Mouse (Mus musculus) spleen, postnatal 10 days (tissue): Measurements from ENCODE around the gene Fcho2.
A peak's percentile ranks its signal among the peaks of the same experiment; 100 is the strongest.

Experiments used
- DNase-seq, 2 experiments: peaks; one replicate each; pipeline ENCODE4 v3.0.0; 2021 to 2022; ENCODE audit warnings: low spot score in 2 of 2

Fcho2 gene

GRCm38 (mm10) chr13:98804480-98804879, 10.8 kb downstream of the Fcho2 start:
- DNase-seq, result no peak

DNA sequence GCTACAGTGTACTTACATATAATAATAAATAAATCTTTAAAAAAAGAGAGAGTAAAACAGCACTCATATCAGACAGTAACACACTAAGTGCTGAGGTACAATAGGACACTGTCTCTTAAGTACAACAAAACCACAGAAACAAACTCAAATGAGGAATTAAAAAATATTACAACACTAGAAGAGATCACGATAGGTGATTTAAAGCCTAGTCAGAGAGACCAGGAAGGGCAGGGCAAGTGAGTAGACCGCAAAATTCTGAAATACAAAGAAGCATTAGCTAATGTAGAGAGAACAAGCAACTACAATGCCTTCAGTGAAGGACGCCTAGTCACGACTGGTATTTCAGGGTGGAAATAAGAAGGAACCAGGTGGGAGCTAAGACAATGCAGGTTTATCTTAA, 11.6 kb downstream of the Fcho2 start:
- no peak for DNase-seq

- no peak for DNase-seq
Observed at GRCm38 (mm10) chr13:98802957-98803356, 12.3 kb downstream of the Fcho2 start.

DNA sequence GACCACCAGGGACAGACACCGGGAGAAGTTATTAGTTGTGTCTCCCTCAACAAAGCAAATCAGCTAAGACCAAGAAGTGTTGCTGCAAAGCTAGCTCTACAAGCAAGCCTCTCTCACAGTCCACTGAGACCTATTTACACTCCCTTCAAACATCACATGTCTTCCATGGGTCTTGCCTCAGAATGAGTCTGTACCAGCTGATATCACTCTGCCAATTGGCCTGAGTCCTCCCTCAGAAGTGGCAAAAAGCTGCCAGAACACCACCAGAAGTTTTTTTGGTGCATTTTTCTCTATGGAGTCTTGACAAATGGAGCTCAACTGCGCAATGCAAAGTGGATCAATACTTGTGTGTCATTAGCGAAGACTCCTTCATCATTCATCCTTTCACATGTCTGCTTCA, 19.7 kb downstream of the Fcho2 start:
- no peak for DNase-seq

- DNase-seq, result no peak
Observed at GRCm38 (mm10) chr13:98792864-98793263, 22.4 kb downstream of the Fcho2 start.

GRCm38 (mm10) chr13:98791693-98792092, 23.6 kb downstream of the Fcho2 start:
- DNase-seq, result no peak

- no peak for DNase-seq
Observed at GRCm38 (mm10) chr13:98786970-98787685, 28.1 kb downstream of the Fcho2 start.

- no peak for DNase-seq
Observed at GRCm38 (mm10) chr13:98777959-98778358, 37.3 kb downstream of the Fcho2 start.

DNA sequence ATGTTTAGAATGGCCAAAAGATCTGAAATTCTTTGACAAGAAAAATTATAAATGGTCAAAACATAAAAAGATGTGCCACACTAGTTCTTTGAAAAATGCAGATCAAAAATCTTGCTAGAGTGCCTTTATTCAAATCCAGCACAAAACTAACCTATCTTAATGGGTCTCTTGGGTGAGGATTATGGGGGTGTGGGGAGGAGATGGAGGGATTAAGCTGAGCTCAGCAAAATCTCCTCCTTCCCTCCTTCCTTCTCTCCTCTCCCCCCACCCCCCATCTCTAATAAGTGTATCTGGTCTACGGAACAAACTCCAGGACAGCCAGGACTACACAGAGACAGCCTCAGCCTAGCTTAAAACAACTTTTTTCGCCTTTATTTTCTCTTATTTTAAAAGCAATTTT, 43.8 kb downstream of the Fcho2 start:
- DNase-seq, result no peak

GRCm38 (mm10) chr13:98768329-98768728, 46.9 kb downstream of the Fcho2 start:
- DNase-seq, result peak in 1 of 2 experiments; percentile 55

DNA sequence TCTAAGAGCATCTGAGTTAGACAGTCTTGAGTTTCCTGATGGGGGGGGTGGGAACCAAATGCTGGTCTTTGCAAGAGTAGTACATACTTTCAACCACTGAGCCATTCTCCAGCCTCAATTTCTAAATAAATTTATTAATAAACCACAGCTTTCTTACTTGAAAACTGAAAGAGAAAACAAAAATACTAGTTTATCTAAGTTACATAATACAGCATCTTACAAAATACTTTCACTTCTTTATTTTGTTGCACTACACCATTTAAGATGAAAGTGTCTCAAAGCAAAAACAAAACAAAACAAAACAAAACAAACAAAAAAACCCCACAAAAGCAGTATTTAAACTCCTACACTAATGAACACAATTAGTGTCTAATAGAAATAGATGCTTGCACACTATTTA, 53.5 kb downstream of the Fcho2 start:
- no peak for DNase-seq

DNA sequence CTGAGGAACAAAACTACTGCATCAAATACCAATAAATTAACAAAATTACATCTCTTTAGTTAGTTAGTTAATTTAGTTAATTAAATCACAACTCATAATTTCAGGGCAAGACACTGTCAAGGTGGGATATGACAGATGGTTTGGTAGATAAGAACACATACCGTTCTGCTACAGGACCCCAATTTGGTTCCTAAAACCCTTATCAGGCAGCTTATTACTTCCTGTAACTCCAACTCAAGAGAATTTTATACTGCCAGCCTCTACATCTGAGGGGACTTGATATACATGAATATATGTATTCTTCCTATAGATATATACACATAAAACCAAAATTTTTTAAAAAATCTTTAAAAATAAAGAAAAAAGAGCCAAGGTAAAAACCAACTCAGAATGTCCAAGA, 59.4 kb downstream of the Fcho2 start:
- DNase-seq, result no peak

DNA sequence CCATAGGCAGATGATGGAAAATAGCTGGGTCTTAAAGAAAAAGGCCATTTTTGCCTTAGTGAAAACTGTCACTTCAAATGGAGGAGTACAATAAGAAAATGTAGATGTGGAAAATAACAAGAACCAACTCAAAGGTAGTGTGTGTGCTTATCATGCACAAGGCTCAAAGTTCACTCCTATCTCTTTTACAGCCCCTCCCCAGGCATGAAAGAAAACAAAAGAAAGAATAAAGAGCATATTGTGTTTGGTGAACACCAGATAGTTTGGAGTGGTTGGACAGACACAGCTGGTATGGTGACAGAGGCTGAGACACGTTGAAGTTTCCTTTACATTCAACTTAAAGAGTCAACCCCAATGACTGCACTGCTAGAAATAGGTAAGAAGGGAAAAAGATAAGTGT, 70.6 kb downstream of the Fcho2 start:
- DNase-seq, result no peak

GRCm38 (mm10) chr13:98743829-98744228, 71.4 kb downstream of the Fcho2 start:
- no peak for DNase-seq

DNA sequence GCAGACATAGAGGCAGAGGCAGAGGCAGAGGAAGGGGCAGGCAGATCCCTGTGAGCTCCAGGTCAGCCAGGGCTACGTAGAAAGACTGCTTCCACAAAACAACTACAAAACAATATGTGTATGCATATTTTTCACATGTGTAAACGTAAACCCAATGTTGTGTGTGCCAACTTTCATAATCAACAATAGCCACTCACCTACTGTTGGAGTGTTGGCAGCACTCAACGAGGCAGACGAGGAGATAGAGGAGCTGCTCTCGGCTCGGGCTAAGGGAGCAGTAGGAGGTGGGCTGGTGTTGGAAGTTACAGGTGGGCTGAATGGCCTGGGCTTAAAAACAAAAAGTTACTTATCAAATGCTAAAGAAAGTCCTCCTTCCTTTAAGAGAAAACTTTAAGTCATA, 72.0 kb downstream of the Fcho2 start:
- no peak for DNase-seq

- DNase-seq, result no peak
Observed at GRCm38 (mm10) chr13:98738213-98738612, 77.0 kb downstream of the Fcho2 start.

DNA sequence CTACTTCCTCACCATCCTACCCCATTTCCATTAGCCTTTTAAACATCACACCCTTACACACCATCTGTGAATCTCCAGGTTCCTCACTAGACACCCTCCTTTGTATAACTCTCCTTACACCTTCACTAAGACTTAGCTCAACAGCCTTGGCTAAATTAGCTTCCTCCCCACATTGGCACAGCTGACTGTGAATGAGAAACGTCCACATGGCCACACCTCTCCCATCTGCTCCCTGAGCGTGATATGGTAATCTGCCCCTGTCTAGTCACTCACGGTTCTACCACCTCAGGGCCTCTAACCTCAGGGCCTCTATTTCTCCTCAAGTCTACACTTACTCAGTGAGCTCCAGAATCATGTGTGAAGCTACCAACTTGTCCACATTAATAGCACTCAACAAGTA, 82.0 kb downstream of the Fcho2 start:
- no peak for DNase-seq

DNA sequence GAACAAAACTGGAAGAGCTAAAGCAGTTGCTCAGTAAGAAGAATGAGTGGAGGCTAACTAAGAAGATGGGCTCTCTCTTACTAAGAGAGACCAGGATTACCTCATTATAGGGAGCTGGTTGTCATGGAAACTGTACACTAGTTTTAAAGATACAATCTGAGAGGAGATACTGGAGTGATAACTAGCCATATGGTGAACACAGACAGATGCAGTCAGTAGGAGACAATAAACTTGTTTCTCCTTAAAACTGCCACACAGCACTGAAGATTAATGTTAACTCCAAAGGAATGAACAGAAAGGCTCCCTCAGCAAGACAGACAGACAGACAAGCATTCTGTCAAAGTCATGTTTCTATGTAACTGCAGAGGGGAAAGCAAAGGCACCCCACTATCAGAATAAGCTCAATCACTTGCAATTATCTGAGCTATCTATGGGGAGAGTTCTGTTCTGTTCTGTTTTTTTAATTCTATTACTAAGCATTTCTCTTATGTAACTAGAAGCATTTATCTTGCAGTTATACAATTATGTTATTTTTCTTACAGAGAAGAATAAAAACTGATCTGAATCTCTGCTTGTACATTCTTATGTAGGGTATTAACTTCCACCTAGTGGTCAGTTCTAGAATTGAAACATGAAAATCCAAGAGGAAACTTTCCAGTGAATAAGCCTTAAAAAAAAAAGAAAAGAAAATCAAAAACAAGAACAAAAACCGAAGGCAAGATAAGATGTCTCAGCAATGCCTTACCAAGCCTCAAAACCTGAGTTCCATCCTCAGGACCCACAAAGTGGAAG, 85.8 kb downstream of the Fcho2 start:
- no peak for DNase-seq

- DNase-seq, result no peak
Observed at GRCm38 (mm10) chr13:98726494-98726893, 88.8 kb downstream of the Fcho2 start.

GRCm38 (mm10) chr13:98723430-98723829, 91.8 kb downstream of the Fcho2 start:
- no peak for DNase-seq

DNA sequence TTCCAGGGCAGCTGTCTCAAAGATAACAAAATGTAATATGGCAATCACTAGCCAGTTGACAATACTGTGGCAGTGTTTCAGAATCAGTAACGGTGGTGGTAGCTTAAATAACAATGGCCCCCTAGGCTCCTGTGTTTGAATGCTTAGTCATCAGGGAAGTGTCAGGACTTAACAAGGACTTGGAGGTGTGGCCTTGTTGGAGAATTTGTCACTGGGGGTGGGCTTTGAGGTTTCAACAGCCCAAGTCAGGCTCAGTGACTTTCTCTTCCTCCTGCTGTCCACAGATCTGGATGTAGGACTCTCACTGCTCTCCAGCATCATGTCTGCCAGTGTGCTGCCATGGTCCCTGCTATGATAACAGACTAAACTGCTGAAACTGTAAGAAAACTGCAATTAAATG, 93.0 kb downstream of the Fcho2 start:
- DNase-seq, result no peak

DNA sequence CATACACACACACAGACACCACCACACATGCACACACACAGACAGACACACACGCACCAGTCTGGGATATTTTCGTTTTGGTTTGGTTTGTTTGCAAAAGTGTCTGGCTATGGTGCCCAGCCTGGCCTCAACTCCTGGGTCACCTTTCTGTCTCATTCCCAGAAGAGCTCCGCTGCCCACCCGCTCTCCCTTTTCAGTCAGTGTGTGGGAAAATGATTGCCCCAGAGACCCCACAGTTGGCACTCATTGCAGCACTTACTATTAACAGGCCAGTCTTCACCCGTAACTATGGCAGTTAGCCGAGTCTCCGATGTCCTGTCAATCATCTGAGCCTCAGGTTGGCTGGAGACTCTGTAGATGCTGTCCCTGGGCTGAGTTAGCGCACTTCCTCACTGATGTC, 99.1 kb downstream of the Fcho2 start:
- DNase-seq, result no peak

DNA sequence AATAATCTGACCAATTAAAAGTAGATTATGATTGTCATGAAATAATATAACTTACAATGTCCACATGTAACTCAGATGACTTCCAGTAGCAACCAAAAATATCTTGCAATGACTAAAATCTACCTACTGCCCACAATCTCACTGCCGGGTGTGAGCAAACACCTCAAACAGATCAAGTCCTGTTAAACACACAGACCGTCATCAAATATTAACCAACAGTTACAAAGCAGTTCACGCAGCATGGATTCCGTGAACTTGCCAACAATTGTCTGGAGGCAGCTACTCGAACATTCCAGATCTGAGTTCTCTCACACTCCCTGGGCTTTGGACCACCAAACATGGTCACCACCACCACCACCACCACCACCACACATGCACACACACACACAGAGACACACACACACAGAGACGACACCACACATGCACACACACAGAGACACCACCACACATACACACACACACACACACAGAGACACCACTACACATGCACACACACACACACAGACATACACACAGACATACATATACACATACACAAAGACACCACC, 99.7 kb downstream of the Fcho2 start:
- no peak for DNase-seq
